Mouse (Mus musculus) embryonic facial prominence, embryonic 13.5 days (tissue): Measurements from ENCODE around the gene 1700012B07Rik. TPM values are rescaled to one million over a fixed set of nuclear protein-coding genes. Genes with fewer than 3 reads are reported as not detected.

ENCODE experiments used
- ATAC-seq: fragments of 200-750 bp; cut with Nextera tagmentation; 2 replicates; pipeline ENCODE4 v1.8.0; 2017; ENCODE audit warnings: low read depth; ENCODE audit not compliant: insufficient number of reproducible peaks, insufficient read depth, low FRiP score, low TSS enrichment
- H3K27ac ChIP-seq: fragments of 300-500 bp; sonication (generic); 2 replicates; pipeline ENCODE4 v1.5.1; 2015; ENCODE audit warnings: moderate library complexity, mild to moderate bottlenecking, inconsistent platforms
- H3K27me3 ChIP-seq: fragments of 300-500 bp; sonication (generic); 2 replicates; pipeline ENCODE4 v1.6.1; 2015; ENCODE audit warnings: mild to moderate bottlenecking, inconsistent platforms
- H3K36me3 ChIP-seq: fragments of 300-500 bp; sonication (generic); 2 replicates; pipeline ENCODE4 v1.6.1; 2015; ENCODE audit warnings: mild to moderate bottlenecking, inconsistent platforms
- H3K4me1 ChIP-seq: fragments of 300-500 bp; sonication (generic); 2 replicates; pipeline ENCODE4 v1.6.1; 2015; ENCODE audit warnings: inconsistent platforms
- H3K4me2 ChIP-seq: fragments of 300-500 bp; sonication (generic); 2 replicates; pipeline ENCODE4 v1.6.1; 2015; ENCODE audit warnings: moderate library complexity, mild to moderate bottlenecking, inconsistent platforms
- H3K4me3 ChIP-seq: fragments of 300-500 bp; sonication (generic); 2 replicates; pipeline ENCODE4 v1.5.1; 2015; ENCODE audit warnings: mild to moderate bottlenecking, inconsistent platforms
- H3K9ac ChIP-seq: fragments of 300-500 bp; sonication (generic); 2 replicates; pipeline ENCODE4 v1.6.1; 2015; ENCODE audit warnings: mild to moderate bottlenecking, inconsistent platforms
- H3K9me3 ChIP-seq: fragments of 300-500 bp; sonication (generic); 2 replicates; pipeline ENCODE4 v1.6.1; 2016; ENCODE audit warnings: inconsistent platforms
- WGBS: fragments of 180-500 bp; shearing (Covaris S2); methylation state at CpG from one replicate; pipeline ENCODE4 v1.1.7; 2015; ENCODE audit warnings: mixed read lengths; 5-methylcytosine and 5-hydroxymethylcytosine counted together
- polyA plus RNA-seq: library from polyadenylated mRNA; unstranded; fragments of >200 nt; fragmentation: Nextera tagmentation; extraction: Ambion mirVana; gene quantifications from 2 replicates; pipeline ENCODE4 v1.2.1, GENCODE M21; 2015

1700012B07Rik gene
- polyA plus RNA-seq, 1 experiment from 2014 or later = not detected

- Histone ChIP-seq H3K27me3 (no peaks in the 10 kb centered on the region), H3K4me2 (no peak overlapping the region), H3K9me3 (0 out of 2 replicates have a peak, but pooled peaks cover 5% of the 10 kb centered on the region), H3K4me1 (peaks cover 12% of the 10 kb centered on the region), H3K27ac (no peak overlapping the region), H3K4me3 (no peak overlapping the region), H3K36me3 (no peaks in the 10 kb centered on the region), H3K9ac (no peak overlapping the region)
- no peak for ATAC-seq
- WGBS = 61% methylated on average over 5 of the region's 5 CpGs
Observed at GRCm38 (mm10) chr11:109844466-109844865, 16.6 kb upstream of the 1700012B07Rik start.

GRCm38 (mm10) chr11:109830368-109830767 is 2.5 kb upstream of the 1700012B07Rik start:
- Histone ChIP-seq H3K27me3 (no peaks in the 10 kb centered on the region), H3K27ac (no peak overlapping the region), H3K4me3 (no peak overlapping the region), H3K4me2 (no peak overlapping the region), H3K4me1 (no peaks in the 10 kb centered on the region), H3K36me3 (no peaks in the 10 kb centered on the region), H3K9me3 (no peaks in the 10 kb centered on the region), H3K9ac (no peak overlapping the region)
- 87% methylated on average over 5 of the region's 5 CpGs for WGBS
- no peak for ATAC-seq

- WGBS = 88% methylated on average over 6 of the region's 6 CpGs
Observed at GRCm38 (mm10) chr11:109822280-109822679, 5.6 kb downstream of the 1700012B07Rik start.

GRCm38 (mm10) chr11:109817405-109817804 is 10.4 kb downstream of the 1700012B07Rik start:
- H3K27me3 ChIP-seq = no peaks in the 10 kb centered on the region
- WGBS = 72% methylated on average over 3 of the region's 3 CpGs

More at GRCm38 (mm10) chr11:109822280-109822679, 5.6 kb downstream of the 1700012B07Rik start:
- no peak overlapping the region for H3K9ac ChIP-seq
- no peaks in the 10 kb centered on the region for H3K4me1 ChIP-seq
- no peak overlapping the region for H3K4me2 ChIP-seq
- H3K36me3 ChIP-seq = no peaks in the 10 kb centered on the region
- H3K9me3 ChIP-seq = no peaks in the 10 kb centered on the region
- no peak overlapping the region for H3K4me3 ChIP-seq
- H3K27ac ChIP-seq = no peak overlapping the region
- no peak for ATAC-seq
- no peaks in the 10 kb centered on the region for H3K27me3 ChIP-seq

GRCm38 (mm10) chr11:109816911-109817310 is 10.9 kb downstream of the 1700012B07Rik start:
- H3K4me1 ChIP-seq = no peaks in the 10 kb centered on the region
- no peaks in the 10 kb centered on the region for H3K36me3 ChIP-seq
- no peaks in the 10 kb centered on the region for H3K9me3 ChIP-seq
- no peak overlapping the region for H3K4me3 ChIP-seq
- H3K9ac ChIP-seq = no peak overlapping the region
- no peak overlapping the region for H3K27ac ChIP-seq
- ATAC-seq = no peak
- no peak overlapping the region for H3K4me2 ChIP-seq
- WGBS = 73% methylated on average over 1 of the region's 1 CpGs
- no peaks in the 10 kb centered on the region for H3K27me3 ChIP-seq

More at GRCm38 (mm10) chr11:109817405-109817804, 10.4 kb downstream of the 1700012B07Rik start:
- Histone ChIP-seq H3K9ac (no peak overlapping the region), H3K4me3 (no peak overlapping the region), H3K4me1 (no peaks in the 10 kb centered on the region), H3K4me2 (no peak overlapping the region), H3K36me3 (no peaks in the 10 kb centered on the region), H3K9me3 (no peaks in the 10 kb centered on the region), H3K27ac (no peak overlapping the region)
- no peak for ATAC-seq

- WGBS = 76% methylated on average over 2 of the region's 2 CpGs
Observed at GRCm38 (mm10) chr11:109811721-109812120, 16.1 kb downstream of the 1700012B07Rik start.

GRCm38 (mm10) chr11:109809175-109809855 is 18.5 kb downstream of the 1700012B07Rik start:
- H3K4me2 ChIP-seq = peak overlapping the region; percentile 16; the same call in 1 of the 2 replicates
- H3K4me1 ChIP-seq = peaks cover 8% of the 10 kb centered on the region; the same call in 1 of the 2 replicates
- H3K27me3 ChIP-seq = no peaks in the 10 kb centered on the region
- no peaks in the 10 kb centered on the region for H3K36me3 ChIP-seq
- no peak for ATAC-seq
- H3K27ac ChIP-seq = 0 out of 2 replicates have a peak overlapping the region, but pooled peaks have one; percentile 33
- H3K9ac ChIP-seq = no peak overlapping the region
- WGBS = 21% methylated on average over 4 of the region's 4 CpGs
- no peak overlapping the region for H3K4me3 ChIP-seq
- H3K9me3 ChIP-seq = peaks cover 8% of the 10 kb centered on the region

More at GRCm38 (mm10) chr11:109811721-109812120, 16.1 kb downstream of the 1700012B07Rik start:
- H3K27ac ChIP-seq = no peak overlapping the region
- peaks cover 8% of the 10 kb centered on the region; the same call in 1 of the 2 replicates for H3K4me1 ChIP-seq
- peaks cover 8% of the 10 kb centered on the region for H3K9me3 ChIP-seq
- H3K9ac ChIP-seq = no peak overlapping the region
- ATAC-seq = no peak
- no peak overlapping the region for H3K4me3 ChIP-seq
- no peaks in the 10 kb centered on the region for H3K36me3 ChIP-seq
- H3K4me2 ChIP-seq = no peak overlapping the region
- H3K27me3 ChIP-seq = no peaks in the 10 kb centered on the region

GRCm38 (mm10) chr11:109801515-109801914 is 26.3 kb downstream of the 1700012B07Rik start:
- H3K27ac ChIP-seq = no peak overlapping the region
- no peak for ATAC-seq
- no peaks in the 10 kb centered on the region for H3K9me3 ChIP-seq
- peaks cover 14% of the 10 kb centered on the region for H3K4me1 ChIP-seq
- no peak overlapping the region for H3K9ac ChIP-seq
- H3K36me3 ChIP-seq = no peaks in the 10 kb centered on the region
- H3K4me3 ChIP-seq = no peak overlapping the region
- no peak overlapping the region for H3K4me2 ChIP-seq
- H3K27me3 ChIP-seq = no peaks in the 10 kb centered on the region
- WGBS = 100% methylated on average over 1 of the region's 1 CpGs

GRCm38 (mm10) chr11:109797531-109797930 is 30.3 kb downstream of the 1700012B07Rik start:
- H3K4me3 ChIP-seq = no peak overlapping the region
- no peak overlapping the region for H3K4me2 ChIP-seq
- H3K27me3 ChIP-seq = no peaks in the 10 kb centered on the region
- no peak overlapping the region for H3K27ac ChIP-seq
- ATAC-seq = no peak
- 86% methylated on average over 6 of the region's 6 CpGs for WGBS
- H3K36me3 ChIP-seq = no peaks in the 10 kb centered on the region
- H3K4me1 ChIP-seq = no peaks in the 10 kb centered on the region
- no peaks in the 10 kb centered on the region for H3K9me3 ChIP-seq
- H3K9ac ChIP-seq = no peak overlapping the region

- Histone ChIP-seq H3K4me2 (no peak overlapping the region), H3K4me3 (no peak overlapping the region), H3K4me1 (no peaks in the 10 kb centered on the region), H3K9me3 (no peaks in the 10 kb centered on the region), H3K27me3 (no peaks in the 10 kb centered on the region), H3K36me3 (no peaks in the 10 kb centered on the region), H3K27ac (no peak overlapping the region), H3K9ac (no peak overlapping the region)
- ATAC-seq = no peak
- WGBS = 68% methylated on average over 2 of the region's 2 CpGs
Observed at GRCm38 (mm10) chr11:109795536-109795935, 32.3 kb downstream of the 1700012B07Rik start.

- Histone ChIP-seq H3K36me3 (no peaks in the 10 kb centered on the region), H3K27me3 (no peaks in the 10 kb centered on the region), H3K4me3 (no peak overlapping the region), H3K4me2 (no peak overlapping the region), H3K4me1 (no peaks in the 10 kb centered on the region), H3K27ac (no peak overlapping the region), H3K9ac (no peak overlapping the region), H3K9me3 (no peaks in the 10 kb centered on the region)
- WGBS = 93% methylated on average over 4 of the region's 4 CpGs
- no peak for ATAC-seq
Observed at GRCm38 (mm10) chr11:109793578-109793977, 34.3 kb downstream of the 1700012B07Rik start.

GRCm38 (mm10) chr11:109792401-109792997 is 35.3 kb downstream of the 1700012B07Rik start:
- no peak for ATAC-seq
- no peaks in the 10 kb centered on the region for H3K36me3 ChIP-seq
- H3K4me3 ChIP-seq = no peak overlapping the region
- H3K4me1 ChIP-seq = no peaks in the 10 kb centered on the region
- WGBS = 91% methylated on average over 13 of the region's 13 CpGs
- H3K27ac ChIP-seq = no peak overlapping the region
- no peaks in the 10 kb centered on the region for H3K27me3 ChIP-seq
- H3K9me3 ChIP-seq = no peaks in the 10 kb centered on the region
- H3K9ac ChIP-seq = no peak overlapping the region
- no peak overlapping the region for H3K4me2 ChIP-seq
